ENCODE assay signal across 26 mouse cellular contexts in the genomic region with DNA sequence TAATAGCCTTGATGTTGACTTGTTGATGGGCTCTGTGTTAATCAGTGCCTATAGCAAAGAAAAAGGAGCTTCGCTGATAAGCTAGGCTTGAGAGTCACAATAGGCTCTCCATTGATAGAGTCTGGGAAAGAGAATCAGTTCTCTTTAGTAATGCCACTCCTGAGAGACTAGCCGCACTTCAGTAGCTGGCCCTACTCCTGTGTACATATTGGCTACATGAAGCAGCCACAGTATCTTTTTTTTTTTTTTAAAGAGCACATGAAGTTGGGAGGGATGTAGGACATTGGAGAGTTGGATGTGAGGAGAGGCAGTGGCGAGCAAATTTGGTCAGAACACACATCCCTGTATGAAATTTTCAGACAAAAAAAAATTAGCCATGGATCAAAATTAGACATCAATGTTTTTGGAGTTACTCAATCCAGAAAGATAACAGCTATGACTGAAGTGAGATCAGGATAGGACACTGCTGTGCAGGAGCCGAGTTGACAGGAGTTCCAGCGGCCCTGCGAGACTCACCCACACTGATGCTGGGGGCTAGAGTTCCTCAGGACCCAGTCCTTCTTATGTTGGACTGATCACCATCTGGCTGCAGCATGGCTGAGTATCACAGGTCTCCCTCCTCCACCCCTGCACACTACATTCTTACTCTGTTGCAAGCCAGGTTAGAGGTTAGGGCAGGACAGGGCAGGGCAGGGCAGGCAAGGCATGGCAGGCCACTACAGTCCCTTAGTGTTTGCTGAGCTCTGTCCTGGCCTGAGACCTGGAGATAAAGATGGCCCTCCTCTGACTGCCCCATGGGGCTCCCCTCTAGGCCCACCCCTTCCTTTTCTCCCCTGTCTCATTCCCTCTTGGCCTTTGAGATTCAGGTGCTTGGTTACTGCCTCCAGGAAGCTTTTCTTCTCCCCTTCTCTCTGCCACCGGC. TPM values are rescaled to one million over a fixed set of nuclear protein-coding genes. Genes with fewer than 3 reads are reported as not detected.
A peak's percentile ranks its signal among the peaks of the same experiment; 100 is the strongest.
DNase-seq lines count a peak whose midpoint lies in the region; ATAC-seq and TF ChIP-seq lines count a peak whose summit lies in the region.
"Had no signal": no experiment of that assay in that cellular context is flagged by ENCODE, and none has a peak within 500 bp of the region (broad histone marks: within the 10 kb centered on the region; RNA-seq: fewer than 3 reads in every experiment).

No protein-coding gene starts in this region.

- no peak overlapping the region for H3K4me2 ChIP-seq in stomach, embryonic 15.5 days
- H3K4me2 ChIP-seq in stomach, postnatal 0 days (replicated peaks; ENCODE audit: low read depth), result no peak overlapping the region
- H3K4me2 ChIP-seq in lung, postnatal 0 days (replicated peaks; ENCODE audit: low read depth, low read length), result no peak overlapping the region
- H3K4me2 ChIP-seq: embryonic facial prominence, embryonic 12.5 days had no signal

- H3K9me3 ChIP-seq in stomach, embryonic 15.5 days, result no peaks in the 10 kb centered on the region
- H3K9me3 ChIP-seq in stomach, postnatal 0 days (ENCODE audit: control insufficient read depth, low read length), result no peaks in the 10 kb centered on the region
- H3K9me3 ChIP-seq in lung, postnatal 0 days (ENCODE audit: low read length), result no peaks in the 10 kb centered on the region
- H3K9me3 ChIP-seq: embryonic facial prominence, embryonic 12.5 days had no signal

- 80% methylated on average over 7 of the region's 7 CpGs for WGBS in stomach, embryonic 15.5 days
- WGBS in stomach, postnatal 0 days, result 76% methylated on average over 7 of the region's 7 CpGs
- WGBS in lung, postnatal 0 days, result 47% methylated on average over 7 of the region's 7 CpGs

- H3K4me1 ChIP-seq in stomach, embryonic 15.5 days, result no peaks in the 10 kb centered on the region
- H3K4me1 ChIP-seq in stomach, postnatal 0 days (replicated peaks; ENCODE audit: control insufficient read depth, insufficient read depth), result no peaks in the 10 kb centered on the region
- no peaks in the 10 kb centered on the region for H3K4me1 ChIP-seq in lung, postnatal 0 days (ENCODE audit: insufficient read depth, low read depth, low read length)
- H3K4me1 ChIP-seq: embryonic facial prominence, embryonic 12.5 days; megakaryocyte, embryonic 14.5 days had no signal

- H3K9ac ChIP-seq in stomach, embryonic 15.5 days, result no peak overlapping the region
- H3K9ac ChIP-seq in stomach, postnatal 0 days (ENCODE audit: low read length), result no peak overlapping the region
- H3K9ac ChIP-seq in lung, postnatal 0 days (replicated peaks; ENCODE audit: low read depth), result no peak overlapping the region
- H3K9ac ChIP-seq: embryonic facial prominence, embryonic 12.5 days had no signal

- no peaks in the 10 kb centered on the region for H3K27me3 ChIP-seq in stomach, embryonic 15.5 days (replicated peaks)
- H3K27me3 ChIP-seq in stomach, postnatal 0 days (ENCODE audit: control insufficient read depth, insufficient read depth, low read length), result no peaks in the 10 kb centered on the region
- no peaks in the 10 kb centered on the region for H3K27me3 ChIP-seq in lung, postnatal 0 days (replicated peaks; ENCODE audit: insufficient read depth, low read length)
- H3K27me3 ChIP-seq: embryonic facial prominence, embryonic 12.5 days; megakaryocyte, embryonic 14.5 days had no signal

- TF ChIP-seq EP300 in stomach, postnatal 0 days (optimal IDR thresholded peaks at IDR 0.05), result no peak
- TF ChIP-seq EP300 in lung, postnatal 0 days (IDR thresholded peaks at IDR 0.05), result 0 out of 2 replicates have a peak, but pooled peaks have one; percentile 12

- H3K36me3 ChIP-seq in stomach, embryonic 15.5 days, result no peaks in the 10 kb centered on the region
- H3K36me3 ChIP-seq in stomach, postnatal 0 days (ENCODE audit: control insufficient read depth, insufficient read depth, low read length), result no peaks in the 10 kb centered on the region
- H3K36me3 ChIP-seq in lung, postnatal 0 days (ENCODE audit: insufficient read depth, low read length), result no peaks in the 10 kb centered on the region
- H3K36me3 ChIP-seq: embryonic facial prominence, embryonic 12.5 days had no signal

- no peak overlapping the region for H3K27ac ChIP-seq in stomach, embryonic 15.5 days
- H3K27ac ChIP-seq in stomach, postnatal 0 days (replicated peaks), result no peak overlapping the region
- no peak overlapping the region for H3K27ac ChIP-seq in lung, postnatal 0 days (ENCODE audit: low read length)
- H3K27ac ChIP-seq: embryonic facial prominence, embryonic 12.5 days; layer of hippocampus, adult 2 months had no signal

- DNase-seq in adrenal gland, postnatal 14 days, result peak; percentile 20
- no peak for DNase-seq in adrenal gland, adult 18-20 months (ENCODE audit: low spot score in 2 of 2)
- no peak for DNase-seq in stomach, postnatal 0 days (ENCODE audit: low spot score)
- peak; percentile 43 for DNase-seq in lung, postnatal 0 days (ENCODE audit: low spot score)
- no peak for DNase-seq in urinary bladder, adult 2 months (ENCODE audit: low spot score)
- no peak for DNase-seq in frontal cortex, adult 2 months (ENCODE audit: extremely low spot score in 1 of 2, low spot score in 1 of 2)
- DNase-seq in cerebellum, adult 8-10 months, result no peak
- DNase-seq: adrenal gland, postnatal 25 days; cerebellum, adult 2 months; heart, adult 18-20 months; spleen, adult 18-20 months had no signal

- H3K4me3 ChIP-seq in stomach, embryonic 15.5 days (replicated peaks), result no peak overlapping the region
- H3K4me3 ChIP-seq in stomach, postnatal 0 days (ENCODE audit: low read depth, low read length), result no peak overlapping the region
- no peak overlapping the region for H3K4me3 ChIP-seq in lung, postnatal 0 days (ENCODE audit: low read depth, low read length)
- H3K4me3 ChIP-seq: embryonic facial prominence, embryonic 12.5 days; layer of hippocampus, adult 2 months; megakaryocyte, embryonic 14.5 days had no signal

- ATAC-seq in stomach, embryonic 15.5 days (ENCODE audit: insufficient read depth, low FRiP score, low read depth), result 0 out of 2 replicates have a peak, but pooled peaks have one; percentile 21
- no peak for ATAC-seq in stomach, postnatal 0 days (ENCODE audit: low FRiP score, low TSS enrichment)
- ATAC-seq in lung, postnatal 0 days, result peak; percentile 74
- ATAC-seq: inflammation-experienced regulatory T-cells, adult 6 months had no signal

- TF ChIP-seq CTCF in stomach, postnatal 0 days (IDR thresholded peaks at IDR 0.05; ENCODE audit: low read depth), result no peak
- TF ChIP-seq CTCF in lung, postnatal 0 days (IDR thresholded peaks at IDR 0.05), result no peak

RNA-seq across cellular contexts. Expression of a gene that starts 1.6 kb away (rescaled TPM):
- 5.4 and 113 TPM in 2 replicates for total RNA-seq in adrenal gland, postnatal 14 days (2021)
- 1 to 10 TPM in 1 of 2 experiments, under 1 TPM in 1; 0.73 to 7.0 TPM for total RNA-seq in adrenal gland, adult 18-20 months (2021)
- 300 and 304 TPM in 2 replicates for polyA plus RNA-seq in stomach, embryonic 15.5 days (2015; fragmentation: Nextera tagmentation; extraction: Ambion mirVana)
- 0.22 TPM in 1 of 2 replicates, not detected in the other for polyA plus RNA-seq in stomach, postnatal 0 days (2015; fragmentation: Nextera tagmentation; extraction: Ambion mirVana)
- not detected in 2 replicates for polyA plus RNA-seq in lung, postnatal 0 days (2015; fragmentation: Nextera tagmentation; extraction: Ambion mirVana)
- polyA plus RNA-seq in urinary bladder, adult 2 months (2012; rRNA removed), result not detected in 2 replicates
- not detected in 2 replicates for polyA plus RNA-seq in frontal cortex, adult 2 months (2012; rRNA removed)
- total RNA-seq: CH12.LX; common myeloid progenitor, adult 5-6 weeks; gastrocnemius, adult 8-10 months; heart, adult 18-20 months; layer of hippocampus, adult 2 months; left cerebral cortex, adult 18-20 months had no signal
- polyA plus RNA-seq: cerebellum, adult 2 months; hindbrain, embryonic 11.5 days; inflammation-experienced regulatory T-cells, adult 6 months had no signal

RNA-seq across cellular contexts. Expression of a gene that starts 20.6 kb away (rescaled TPM):
- not detected in 2 replicates for total RNA-seq in adrenal gland, postnatal 14 days (2021)
- not detected for total RNA-seq in adrenal gland, adult 18-20 months (2021)
- polyA plus RNA-seq in stomach, embryonic 15.5 days (2015; fragmentation: Nextera tagmentation; extraction: Ambion mirVana), result 0.71 and 1.3 TPM in 2 replicates
- not detected in 2 replicates for polyA plus RNA-seq in stomach, postnatal 0 days (2015; fragmentation: Nextera tagmentation; extraction: Ambion mirVana)
- not detected in 2 replicates for polyA plus RNA-seq in lung, postnatal 0 days (2015; fragmentation: Nextera tagmentation; extraction: Ambion mirVana)
- not detected in 2 replicates for polyA plus RNA-seq in urinary bladder, adult 2 months (2012; rRNA removed)
- polyA plus RNA-seq in frontal cortex, adult 2 months (2012; rRNA removed), result not detected in 2 replicates
- total RNA-seq: adrenal gland, postnatal 25 days; CH12.LX; common myeloid progenitor, adult 5-6 weeks; gastrocnemius, adult 8-10 months; heart, adult 18-20 months; layer of hippocampus, adult 2 months; left cerebral cortex, adult 18-20 months had no signal
- polyA plus RNA-seq: cerebellum, adult 2 months; embryonic facial prominence, embryonic 12.5 days; heart, embryonic 16.5 days; hindbrain, embryonic 11.5 days; inflammation-experienced regulatory T-cells, adult 6 months; kidney, embryonic 16.5 days; limb, embryonic 11.5 days; neural tube, embryonic 11.5 days had no signal

RNA-seq across cellular contexts. Expression of a gene that starts 24.1 kb away (rescaled TPM):
- total RNA-seq in adrenal gland, postnatal 14 days (2021), result 2.9 and 17.0 TPM in 2 replicates
- not detected for total RNA-seq in adrenal gland, adult 18-20 months (2021)
- 2.8 and 4.6 TPM in 2 replicates for polyA plus RNA-seq in stomach, embryonic 15.5 days (2015; fragmentation: Nextera tagmentation; extraction: Ambion mirVana)
- 0.10 and 0.13 TPM in 2 replicates for polyA plus RNA-seq in stomach, postnatal 0 days (2015; fragmentation: Nextera tagmentation; extraction: Ambion mirVana)
- polyA plus RNA-seq in lung, postnatal 0 days (2015; fragmentation: Nextera tagmentation; extraction: Ambion mirVana), result 0.20 and 0.62 TPM in 2 replicates
- not detected in 2 replicates for polyA plus RNA-seq in urinary bladder, adult 2 months (2012; rRNA removed)
- polyA plus RNA-seq in frontal cortex, adult 2 months (2012; rRNA removed), result 0.02 TPM in 1 of 2 replicates, not detected in the other
- total RNA-seq: CH12.LX; common myeloid progenitor, adult 5-6 weeks; gastrocnemius, adult 8-10 months; left cerebral cortex, adult 18-20 months had no signal
- polyA plus RNA-seq: cerebellum, adult 2 months; embryonic facial prominence, embryonic 12.5 days; heart, embryonic 16.5 days; inflammation-experienced regulatory T-cells, adult 6 months had no signal

RNA-seq across cellular contexts. Expression of a gene that starts 39.9 kb away (rescaled TPM):
- total RNA-seq in adrenal gland, postnatal 14 days (2021), result not detected in 2 replicates
- not detected for total RNA-seq in adrenal gland, adult 18-20 months (2021)
- polyA plus RNA-seq in stomach, embryonic 15.5 days (2015; fragmentation: Nextera tagmentation; extraction: Ambion mirVana), result not detected in 2 replicates
- polyA plus RNA-seq in stomach, postnatal 0 days (2015; fragmentation: Nextera tagmentation; extraction: Ambion mirVana), result not detected in 2 replicates
- polyA plus RNA-seq in lung, postnatal 0 days (2015; fragmentation: Nextera tagmentation; extraction: Ambion mirVana), result not detected in 2 replicates
- not detected in 2 replicates for polyA plus RNA-seq in urinary bladder, adult 2 months (2012; rRNA removed)
- not detected in 2 replicates for polyA plus RNA-seq in frontal cortex, adult 2 months (2012; rRNA removed)
- total RNA-seq: adrenal gland, postnatal 25 days; CH12.LX; common myeloid progenitor, adult 5-6 weeks; gastrocnemius, adult 8-10 months; heart, adult 18-20 months; layer of hippocampus, adult 2 months; left cerebral cortex, adult 18-20 months had no signal
- polyA plus RNA-seq: cerebellum, adult 2 months; embryonic facial prominence, embryonic 12.5 days; heart, embryonic 16.5 days; hindbrain, embryonic 11.5 days; inflammation-experienced regulatory T-cells, adult 6 months; kidney, embryonic 16.5 days; limb, embryonic 11.5 days; neural tube, embryonic 11.5 days; stomach, embryonic 16.5 days had no signal

Comparison
In these comparisons a context has a peak if more than half of its experiments do, and no peak if none do; other contexts are left out.
1. DNase-seq: peak in adrenal gland, postnatal 14 days (single experiment) and lung, postnatal 0 days (single experiment); none in adrenal gland, adult 18-20 months (0 of 2), stomach, postnatal 0 days (single experiment), urinary bladder, adult 2 months (single experiment), frontal cortex, adult 2 months (0 of 2) and cerebellum, adult 8-10 months (single experiment).
2. RNA of a gene that starts 1.6 kb away (polyA plus RNA-seq): 300 to 304 TPM in stomach, embryonic 15.5 days; 0.22 TPM in stomach, postnatal 0 days, not detected in lung, postnatal 0 days, not detected in urinary bladder, adult 2 months and not detected in frontal cortex, adult 2 months; every median in the first group is over 100 times any median in the second.